Mouse (Mus musculus): ENCODE data around the gene RPS10-NUDT3. TPM values are rescaled to one million over a fixed set of nuclear protein-coding genes. Genes with fewer than 3 reads are reported as not detected.

The RPS10-NUDT3 gene
- polyA plus RNA-seq, 1 experiment from 2014 or later: not detected

GRCm38 (mm10) chr17:27573772-27574320 is 61.2 kb downstream of the RPS10-NUDT3 start:
- WGBS: 88% methylated on average over 10 of the region's 10 CpGs
- no peak overlapping the region for H3K9ac ChIP-seq (replicated peaks; ENCODE audit: low read depth, low read length)
- H3K9me3 ChIP-seq (ENCODE audit: control insufficient read depth, low read length): no peaks in the 10 kb centered on the region
- H3K36me3 ChIP-seq (ENCODE audit: control insufficient read depth, insufficient read depth): peaks cover 5% of the 10 kb centered on the region
- peaks cover 11% of the 10 kb centered on the region for H3K4me1 ChIP-seq (replicated peaks; ENCODE audit: control insufficient read depth, insufficient read depth, low read length)
- ATAC-seq: no peak
- no peaks in the 10 kb centered on the region for H3K27me3 ChIP-seq (replicated peaks; ENCODE audit: control insufficient read depth, insufficient read depth, low read length)
- no peak overlapping the region for H3K4me3 ChIP-seq (replicated peaks; ENCODE audit: low read length)
- no peak overlapping the region for H3K4me2 ChIP-seq (ENCODE audit: low read length)
- no peak overlapping the region for H3K27ac ChIP-seq (ENCODE audit: low read length)

DNA sequence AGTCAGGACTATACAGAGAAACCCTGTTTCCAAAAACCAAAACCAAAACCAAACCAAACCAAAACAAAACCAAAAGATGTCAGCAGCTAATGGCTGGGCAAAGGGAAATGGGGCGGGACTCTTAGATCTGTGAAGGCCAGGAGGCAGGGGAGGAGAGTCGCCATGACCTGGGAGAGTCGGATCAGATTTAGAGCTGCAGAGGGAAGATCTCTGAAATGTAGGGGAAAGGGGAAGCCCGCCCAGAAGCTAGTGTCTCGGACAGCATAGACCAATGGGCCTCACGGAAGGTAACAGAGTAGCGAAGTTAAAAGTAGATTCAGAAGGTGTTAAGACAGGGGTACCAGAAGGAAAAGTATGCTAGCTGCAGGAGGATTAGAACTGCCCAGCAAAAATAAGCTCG is 63.7 kb downstream of the RPS10-NUDT3 start:
- Histone ChIP-seq H3K4me2 (ENCODE audit: low read length) (no peak overlapping the region), H3K27ac (ENCODE audit: low read length) (no peak overlapping the region), H3K27me3 (replicated peaks; ENCODE audit: control insufficient read depth, insufficient read depth, low read length) (no peaks in the 10 kb centered on the region), H3K4me1 (replicated peaks; ENCODE audit: control insufficient read depth, insufficient read depth, low read length) (peaks cover 15% of the 10 kb centered on the region), H3K4me3 (replicated peaks; ENCODE audit: low read length) (no peak overlapping the region), H3K9me3 (ENCODE audit: control insufficient read depth, low read length) (no peaks in the 10 kb centered on the region), H3K36me3 (ENCODE audit: control insufficient read depth, insufficient read depth) (no peaks in the 10 kb centered on the region), H3K9ac (replicated peaks; ENCODE audit: low read depth, low read length) (no peak overlapping the region)
- WGBS: 78% methylated on average over 8 of the region's 8 CpGs
- ATAC-seq: no peak

- Histone ChIP-seq H3K4me3 (replicated peaks; ENCODE audit: low read length) (no peak overlapping the region), H3K9ac (replicated peaks; ENCODE audit: low read depth, low read length) (no peak overlapping the region), H3K4me1 (replicated peaks; ENCODE audit: control insufficient read depth, insufficient read depth, low read length) (peaks cover 21% of the 10 kb centered on the region), H3K27ac (ENCODE audit: low read length) (no peak overlapping the region), H3K4me2 (ENCODE audit: low read length) (no peak overlapping the region), H3K36me3 (ENCODE audit: control insufficient read depth, insufficient read depth) (no peaks in the 10 kb centered on the region), H3K27me3 (replicated peaks; ENCODE audit: control insufficient read depth, insufficient read depth, low read length) (no peaks in the 10 kb centered on the region), H3K9me3 (ENCODE audit: control insufficient read depth, low read length) (no peaks in the 10 kb centered on the region)
- no peak for ATAC-seq
- 82% methylated on average over 5 of the region's 5 CpGs for WGBS
These were observed 66.8 kb downstream of the RPS10-NUDT3 start for GRCm38 (mm10) chr17:27568228-27568627.

GRCm38 (mm10) chr17:27565942-27566267 is 69.1 kb downstream of the RPS10-NUDT3 start:
- under 1% methylated on average over 13 of the region's 13 CpGs for WGBS
- ATAC-seq: peak; percentile 45; the same call in 1 of the 2 replicates
- Histone ChIP-seq H3K9me3 (ENCODE audit: control insufficient read depth, low read length) (no peaks in the 10 kb centered on the region), H3K4me3 (replicated peaks; ENCODE audit: low read length) (peak overlapping the region; percentile 75), H3K4me1 (replicated peaks; ENCODE audit: control insufficient read depth, insufficient read depth, low read length) (peaks cover 21% of the 10 kb centered on the region), H3K9ac (replicated peaks; ENCODE audit: low read depth, low read length) (peak overlapping the region; percentile 82), H3K27me3 (replicated peaks; ENCODE audit: control insufficient read depth, insufficient read depth, low read length) (no peaks in the 10 kb centered on the region), H3K4me2 (ENCODE audit: low read length) (peak overlapping the region; percentile 91), H3K36me3 (ENCODE audit: control insufficient read depth, insufficient read depth) (no peaks in the 10 kb centered on the region), H3K27ac (ENCODE audit: low read length) (no peak overlapping the region)

- peak within 1 kb of the TSS; percentile 75 for H3K4me3 ChIP-seq (replicated peaks; ENCODE audit: low read length)
- ATAC-seq: peak; percentile 93
- peaks cover 21% of the 10 kb centered on the region for H3K4me1 ChIP-seq (replicated peaks; ENCODE audit: control insufficient read depth, insufficient read depth, low read length)
- peak within 1 kb of the TSS; percentile 91 for H3K4me2 ChIP-seq (ENCODE audit: low read length)
- H3K36me3 ChIP-seq (ENCODE audit: control insufficient read depth, insufficient read depth): no peaks in the 10 kb centered on the region
- peak within 1 kb of the TSS; percentile 26; the same call in 1 of the 2 replicates for H3K27ac ChIP-seq (ENCODE audit: low read length)
- under 1% methylated on average over 55 of the region's 58 CpGs for WGBS
- H3K9me3 ChIP-seq (ENCODE audit: control insufficient read depth, low read length): no peaks in the 10 kb centered on the region
- no peaks in the 10 kb centered on the region for H3K27me3 ChIP-seq (replicated peaks; ENCODE audit: control insufficient read depth, insufficient read depth, low read length)
- peak within 1 kb of the TSS; percentile 82 for H3K9ac ChIP-seq (replicated peaks; ENCODE audit: low read depth, low read length)
These were observed 69.7 kb downstream of the RPS10-NUDT3 start, which contains the start of gene AI413582 for GRCm38 (mm10) chr17:27565163-27565941. Gene AI413582 (minus strand): TSS chr17:27565756.

- 17% methylated on average over 19 of the region's 20 CpGs for WGBS
- no peak for ATAC-seq
- H3K27ac ChIP-seq (ENCODE audit: low read length): no peak overlapping the region
- no peaks in the 10 kb centered on the region for H3K9me3 ChIP-seq (ENCODE audit: control insufficient read depth, low read length)
- peaks cover 21% of the 10 kb centered on the region for H3K4me1 ChIP-seq (replicated peaks; ENCODE audit: control insufficient read depth, insufficient read depth, low read length)
- H3K4me2 ChIP-seq (ENCODE audit: low read length): peak overlapping the region; percentile 91
- no peaks in the 10 kb centered on the region for H3K36me3 ChIP-seq (ENCODE audit: control insufficient read depth, insufficient read depth)
- H3K27me3 ChIP-seq (replicated peaks; ENCODE audit: control insufficient read depth, insufficient read depth, low read length): no peaks in the 10 kb centered on the region
- peak overlapping the region; percentile 75 for H3K4me3 ChIP-seq (replicated peaks; ENCODE audit: low read length)
- H3K9ac ChIP-seq (replicated peaks; ENCODE audit: low read depth, low read length): peak overlapping the region; percentile 82
These were observed 70.4 kb downstream of the RPS10-NUDT3 start for GRCm38 (mm10) chr17:27564391-27565162.

DNA sequence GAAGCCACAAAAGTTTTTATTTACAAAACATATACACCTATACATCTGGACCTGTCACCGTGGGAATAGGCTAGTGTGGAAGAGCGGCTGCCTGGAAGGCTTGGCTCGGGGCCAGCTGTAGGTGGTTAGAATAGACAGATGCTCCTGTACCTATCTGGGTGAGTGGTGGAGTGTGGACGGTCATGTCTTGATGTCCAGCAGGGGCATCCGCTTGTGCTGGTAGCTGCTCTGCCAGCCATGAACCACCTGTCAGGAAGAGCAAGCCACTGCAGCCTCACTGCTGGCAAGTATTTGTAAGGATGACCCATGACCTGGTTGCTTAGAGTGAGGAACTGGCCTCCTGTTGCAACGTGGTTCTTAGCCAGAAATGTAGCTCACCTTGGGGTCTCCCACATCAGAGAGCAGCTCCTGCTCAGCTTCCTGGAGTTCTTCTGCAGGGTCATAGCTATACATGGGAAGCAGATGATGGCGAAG is 71.2 kb downstream of the RPS10-NUDT3 start:
- no peak overlapping the region for H3K9ac ChIP-seq (replicated peaks; ENCODE audit: low read depth, low read length)
- no peak for ATAC-seq
- no peak overlapping the region for H3K4me3 ChIP-seq (replicated peaks; ENCODE audit: low read length)
- peaks cover 25% of the 10 kb centered on the region for H3K4me1 ChIP-seq (replicated peaks; ENCODE audit: control insufficient read depth, insufficient read depth, low read length)
- H3K9me3 ChIP-seq (ENCODE audit: control insufficient read depth, low read length): no peaks in the 10 kb centered on the region
- H3K36me3 ChIP-seq (ENCODE audit: control insufficient read depth, insufficient read depth): no peaks in the 10 kb centered on the region
- no peak overlapping the region for H3K27ac ChIP-seq (ENCODE audit: low read length)
- no peaks in the 10 kb centered on the region for H3K27me3 ChIP-seq (replicated peaks; ENCODE audit: control insufficient read depth, insufficient read depth, low read length)
- WGBS: 52% methylated on average over 7 of the region's 7 CpGs
- H3K4me2 ChIP-seq (ENCODE audit: low read length): no peak overlapping the region

GRCm38 (mm10) chr17:27561809-27562526 is 73.1 kb downstream of the RPS10-NUDT3 start:
- H3K4me3 ChIP-seq (replicated peaks; ENCODE audit: low read length): no peak overlapping the region
- H3K9me3 ChIP-seq (ENCODE audit: control insufficient read depth, low read length): no peaks in the 10 kb centered on the region
- H3K4me2 ChIP-seq (ENCODE audit: low read length): no peak overlapping the region
- no peaks in the 10 kb centered on the region for H3K27me3 ChIP-seq (replicated peaks; ENCODE audit: control insufficient read depth, insufficient read depth, low read length)
- H3K4me1 ChIP-seq (replicated peaks; ENCODE audit: control insufficient read depth, insufficient read depth, low read length): peaks cover 40% of the 10 kb centered on the region
- no peak overlapping the region for H3K27ac ChIP-seq (ENCODE audit: low read length)
- no peak overlapping the region for H3K9ac ChIP-seq (replicated peaks; ENCODE audit: low read depth, low read length)
- H3K36me3 ChIP-seq (ENCODE audit: control insufficient read depth, insufficient read depth): no peaks in the 10 kb centered on the region
- no peak for ATAC-seq
- WGBS: 59% methylated on average over 9 of the region's 11 CpGs

Measured in forebrain, embryonic 16.5 days (tissue).